Mouse (Mus musculus): ENCODE measurements around the gene Gatad2b. TPM values are rescaled to one million over a fixed set of nuclear protein-coding genes. Genes with fewer than 3 reads are reported as not detected.
A peak's percentile ranks its signal among the peaks of the same experiment; 100 is the strongest.
"Not testable (repeated sequence)": the region's sequence is repeated elsewhere in the genome, so short reads cannot be mapped to it uniquely, and the experiment has no call there.

Gene Gatad2b
- 10 to 100 TPM; 62.6 to 85.2 (median 71.6) TPM for total RNA-seq (2022)

GRCm38 (mm10) chr3:90292345-90293275 lies at the start of gene Gatad2b:
TSS of gene Gatad2b (plus strand) at chr3:90293178.
- DNase-seq = peak; percentile 99

GRCm38 (mm10) chr3:90245406-90245805 lies 47.6 kb upstream of the Gatad2b start:
- no peak for DNase-seq

GRCm38 (mm10) chr3:90247630-90247959 lies 45.4 kb upstream of the Gatad2b start:
- DNase-seq = no peak

- DNase-seq = peak; percentile 92
These were observed 44.8 kb upstream of the Gatad2b start, which contains the start of gene Slc39a1 for GRCm38 (mm10) chr3:90247960-90248745. TSS of gene Slc39a1 (plus strand) at chr3:90248172.

- DNase-seq = peak; percentile 51
These were observed 44.3 kb upstream of the Gatad2b start for GRCm38 (mm10) chr3:90248746-90249100.

GRCm38 (mm10) chr3:90250791-90251190 lies 42.2 kb upstream of the Gatad2b start:
- no peak for DNase-seq

GRCm38 (mm10) chr3:90251731-90252226 lies 41.2 kb upstream of the Gatad2b start:
- not testable (repeated sequence) for DNase-seq

- DNase-seq = not testable (repeated sequence)
These were observed 40.3 kb upstream of the Gatad2b start for GRCm38 (mm10) chr3:90252659-90253058.

GRCm38 (mm10) chr3:90253174-90253573 lies 39.8 kb upstream of the Gatad2b start:
- DNase-seq = not testable (repeated sequence)

- DNase-seq = peak; percentile 98
These were observed 39.1 kb upstream of the Gatad2b start, which contains the start of gene Crtc2 for GRCm38 (mm10) chr3:90253653-90254418. TSS of gene Crtc2 (plus strand) at chr3:90254163.

GRCm38 (mm10) chr3:90254419-90255193 lies 38.4 kb upstream of the Gatad2b start:
- DNase-seq = no peak

- DNase-seq = no peak
These were observed 37.8 kb upstream of the Gatad2b start for GRCm38 (mm10) chr3:90255194-90255565.

GRCm38 (mm10) chr3:90255784-90256353 lies 37.1 kb upstream of the Gatad2b start:
- no peak for DNase-seq

GRCm38 (mm10) chr3:90256731-90257530 lies 36.0 kb upstream of the Gatad2b start:
- no peak for DNase-seq

- no peak for DNase-seq
These were observed 34.5 kb upstream of the Gatad2b start for GRCm38 (mm10) chr3:90258521-90258920.

GRCm38 (mm10) chr3:90263121-90263771 lies 29.7 kb upstream of the Gatad2b start:
- DNase-seq = no peak

GRCm38 (mm10) chr3:90264687-90265033 lies 28.3 kb upstream of the Gatad2b start:
- no peak for DNase-seq

- DNase-seq = peak; percentile 85
These were observed 27.7 kb upstream of the Gatad2b start, which contains the start of gene Dennd4b for GRCm38 (mm10) chr3:90265034-90265931. TSS of gene Dennd4b (plus strand) at chr3:90265185.
